Mouse (Mus musculus) brain, embryonic 14.5 days (tissue): ENCODE measurements around the gene Grap.

ENCODE experiments used
- CTCF ChIP-seq: fragments of 200-500 bp; IDR thresholded peaks from 2 replicates; pipeline ENCODE4 v1.5.1; 2012; ENCODE audit warnings: inconsistent platforms, mild to moderate bottlenecking, moderate library complexity, borderline replicate concordance; ENCODE audit not compliant: insufficient read depth, insufficient read length; ENCODE audit errors: extremely low read depth
- POLR2A ChIP-seq: fragments of 200-500 bp; IDR thresholded peaks from 2 replicates; pipeline ENCODE4 v1.6.1; 2012; ENCODE audit warnings: mild to moderate bottlenecking, inconsistent platforms, borderline replicate concordance; ENCODE audit not compliant: poor library complexity, insufficient read depth, insufficient read length, severe bottlenecking; ENCODE audit errors: extremely low read depth

GRCm38 (mm10) chr11:61669492-61670490, 16.7 kb downstream of the Grap start:
- TF ChIP-seq CTCF (no peak), POLR2A (no peak)
